Mouse (Mus musculus): ENCODE results near the gene Avpr1b.
A peak's percentile ranks its signal among the peaks of the same experiment; 100 is the strongest.

GRCm38 (mm10) chr1:131657945-131658354 lies 58.9 kb downstream of the Avpr1b start:
- TF ChIP-seq HCFC1 (IDR thresholded peaks at IDR 0.05; ENCODE audit: borderline replicate concordance, insufficient read depth, low read length) (no peak), CHD2 (IDR thresholded peaks at IDR 0.05; ENCODE audit: low read depth, low read length) (no peak), MAFK (IDR thresholded peaks at IDR 0.05; ENCODE audit: insufficient read depth, low read depth, low read length) (no peak), ZNF384 (IDR thresholded peaks at IDR 0.05; ENCODE audit: low read depth, low read length) (peak; percentile 85), ZC3H11A (IDR thresholded peaks at IDR 0.05; ENCODE audit: borderline replicate concordance, low read depth, low read length) (peak; percentile 32; the same call in 1 of the 2 replicates)

Data from ES-E14 (cell line).